Mouse (Mus musculus): ENCODE results near the gene Gm4952. TPM values are rescaled to one million over a fixed set of nuclear protein-coding genes. Genes with fewer than 3 reads are reported as not detected.
"Not testable (repeated sequence)": the region's sequence is repeated elsewhere in the genome, so short reads cannot be mapped to it uniquely, and the experiment has no call there.

Gm4952 gene
- polyA plus RNA-seq, 1 experiment: not detected

DNA sequence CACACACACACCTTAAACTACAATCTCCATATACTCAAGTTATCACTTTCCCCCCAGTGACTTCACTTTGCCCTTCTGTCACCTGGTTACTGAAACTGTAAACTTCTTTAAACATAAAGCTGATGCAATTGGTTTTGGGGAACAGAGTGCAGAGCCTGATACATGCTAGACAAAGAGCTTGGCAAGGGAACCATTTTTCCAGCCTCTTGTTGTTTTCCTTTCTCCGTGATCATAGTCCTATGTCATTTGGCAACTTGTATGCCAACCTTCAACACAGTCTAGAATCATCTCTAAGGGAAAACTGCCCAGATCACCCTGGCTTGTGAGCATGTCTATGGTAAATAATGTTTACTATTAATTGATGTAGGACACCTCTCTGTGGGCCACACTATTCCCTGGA is 38.3 kb downstream of the Gm4952 start:
- Histone ChIP-seq H3K4me3 (ENCODE audit: low read depth, low read length) (no peak overlapping the region), H3K27me3 (ENCODE audit: control insufficient read depth, insufficient read depth, low read length) (no peaks in the 10 kb centered on the region), H3K4me1 (ENCODE audit: control insufficient read depth, insufficient read depth, insufficient read length, low read length) (no peaks in the 10 kb centered on the region), H3K36me3 (ENCODE audit: control insufficient read depth, insufficient read depth, low read length) (no peaks in the 10 kb centered on the region), H3K27ac (ENCODE audit: insufficient read depth, low read depth, low read length) (no peak overlapping the region)
- TF ChIP-seq POLR2A (IDR thresholded peaks at IDR 0.05; ENCODE audit: low read depth, low read length): no peak
- TF ChIP-seq CTCF (IDR thresholded peaks at IDR 0.05; ENCODE audit: extremely low read depth, insufficient read length, insufficient replicate concordance, low read depth, low read length): no peak
- WGBS: 54% methylated on average over 1 of the region's 1 CpGs

DNA sequence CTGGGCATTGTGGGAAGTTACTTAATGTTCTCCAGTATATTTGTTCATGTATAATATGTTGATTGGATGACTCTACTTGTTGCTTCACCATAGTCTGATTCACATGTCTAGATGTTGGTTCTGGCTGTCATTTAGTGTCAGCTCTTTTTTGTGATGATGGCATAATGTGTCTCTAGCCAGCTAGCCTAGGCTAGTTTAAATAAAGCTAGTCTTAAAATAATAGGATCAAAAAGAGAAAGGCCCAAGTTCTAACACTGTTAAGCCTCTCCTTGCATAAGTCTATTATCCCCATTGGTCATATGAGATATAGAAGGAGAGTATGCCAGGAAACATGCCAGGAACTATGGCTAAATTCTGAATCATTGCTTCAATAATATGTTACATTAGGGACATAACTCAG is 49.7 kb downstream of the Gm4952 start:
- Histone ChIP-seq H3K36me3 (ENCODE audit: control insufficient read depth, insufficient read depth, low read length) (no peaks in the 10 kb centered on the region), H3K4me3 (ENCODE audit: low read depth, low read length) (no peak overlapping the region), H3K27me3 (ENCODE audit: control insufficient read depth, insufficient read depth, low read length) (no peaks in the 10 kb centered on the region), H3K4me1 (ENCODE audit: control insufficient read depth, insufficient read depth, insufficient read length, low read length) (no peaks in the 10 kb centered on the region), H3K27ac (ENCODE audit: insufficient read depth, low read depth, low read length) (no peak overlapping the region)
- TF ChIP-seq POLR2A (IDR thresholded peaks at IDR 0.05; ENCODE audit: low read depth, low read length) (no peak), CTCF (IDR thresholded peaks at IDR 0.05; ENCODE audit: extremely low read depth, insufficient read length, insufficient replicate concordance, low read depth, low read length) (no peak)

DNA sequence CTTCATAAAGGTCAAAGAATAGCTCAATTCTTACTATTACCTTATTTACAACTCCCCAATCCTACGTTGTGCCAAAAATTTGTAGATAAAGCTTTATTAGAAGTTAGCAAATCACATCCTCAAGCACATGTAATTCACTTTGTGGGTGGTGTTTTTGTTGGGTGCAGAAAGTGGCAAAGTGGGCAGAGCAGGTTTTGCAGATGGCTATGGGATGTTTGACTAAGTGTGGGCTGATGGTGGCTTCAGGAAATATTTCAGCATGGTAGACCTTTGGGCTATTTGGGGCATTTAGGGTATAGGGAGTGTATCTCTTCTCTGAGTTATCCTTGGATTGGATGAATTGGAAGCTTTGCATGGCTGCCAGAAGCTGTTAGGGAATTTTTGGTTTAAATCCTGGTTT is 66.4 kb downstream of the Gm4952 start:
- Histone ChIP-seq H3K4me1 (ENCODE audit: control insufficient read depth, insufficient read depth, insufficient read length, low read length) (no peaks in the 10 kb centered on the region), H3K4me3 (ENCODE audit: low read depth, low read length) (no peak overlapping the region), H3K27me3 (ENCODE audit: control insufficient read depth, insufficient read depth, low read length) (no peaks in the 10 kb centered on the region), H3K27ac (ENCODE audit: insufficient read depth, low read depth, low read length) (no peak overlapping the region), H3K36me3 (ENCODE audit: control insufficient read depth, insufficient read depth, low read length) (no peaks in the 10 kb centered on the region)
- 30% methylated on average over 1 of the region's 1 CpGs for WGBS
- no peak for TF ChIP-seq CTCF (IDR thresholded peaks at IDR 0.05; ENCODE audit: extremely low read depth, insufficient read length, insufficient replicate concordance, low read depth, low read length)
- TF ChIP-seq POLR2A (IDR thresholded peaks at IDR 0.05; ENCODE audit: low read depth, low read length): no peak

- H3K4me1 ChIP-seq (ENCODE audit: control insufficient read depth, insufficient read depth, insufficient read length, low read length); H3K27me3 ChIP-seq (ENCODE audit: control insufficient read depth, insufficient read depth, low read length); H3K4me3 ChIP-seq (ENCODE audit: low read depth, low read length); H3K27ac ChIP-seq (ENCODE audit: insufficient read depth, low read depth, low read length); H3K36me3 ChIP-seq (ENCODE audit: control insufficient read depth, insufficient read depth, low read length): not testable (repeated sequence)
- WGBS: 84% methylated on average over 3 of the region's 3 CpGs
Measured at GRCm38 (mm10) chr19:12668601-12669000, 68.8 kb downstream of the Gm4952 start.

- no peak within 1 kb of the TSS for H3K4me3 ChIP-seq (ENCODE audit: low read depth, low read length)
- no peak for TF ChIP-seq POLR2A (IDR thresholded peaks at IDR 0.05; ENCODE audit: low read depth, low read length)
- TF ChIP-seq CTCF (IDR thresholded peaks at IDR 0.05; ENCODE audit: extremely low read depth, insufficient read length, insufficient replicate concordance, low read depth, low read length): no peak
- H3K36me3 ChIP-seq (ENCODE audit: control insufficient read depth, insufficient read depth, low read length): no peaks in the 10 kb centered on the region
- no peaks in the 10 kb centered on the region for H3K27me3 ChIP-seq (ENCODE audit: control insufficient read depth, insufficient read depth, low read length)
- H3K27ac ChIP-seq (ENCODE audit: insufficient read depth, low read depth, low read length): no peak within 1 kb of the TSS
- H3K4me1 ChIP-seq (ENCODE audit: control insufficient read depth, insufficient read depth, insufficient read length, low read length): no peaks in the 10 kb centered on the region
Measured at GRCm38 (mm10) chr19:12670139-12670538, 70.4 kb downstream of the Gm4952 start, which contains the start of gene Olfr1442. TSS of gene Olfr1442 (plus strand) at chr19:12670439.

GRCm38 (mm10) chr19:12671051-12671450 is 71.3 kb downstream of the Gm4952 start:
- Histone ChIP-seq H3K27me3 (ENCODE audit: control insufficient read depth, insufficient read depth, low read length) (no peaks in the 10 kb centered on the region), H3K4me1 (ENCODE audit: control insufficient read depth, insufficient read depth, insufficient read length, low read length) (no peaks in the 10 kb centered on the region), H3K27ac (ENCODE audit: insufficient read depth, low read depth, low read length) (no peak overlapping the region), H3K36me3 (ENCODE audit: control insufficient read depth, insufficient read depth, low read length) (no peaks in the 10 kb centered on the region), H3K4me3 (ENCODE audit: low read depth, low read length) (no peak overlapping the region)
- WGBS: 83% methylated on average over 4 of the region's 4 CpGs
- TF ChIP-seq CTCF (IDR thresholded peaks at IDR 0.05; ENCODE audit: extremely low read depth, insufficient read length, insufficient replicate concordance, low read depth, low read length) (no peak), POLR2A (IDR thresholded peaks at IDR 0.05; ENCODE audit: low read depth, low read length) (no peak)

GRCm38 (mm10) chr19:12677812-12678211 is 78.0 kb downstream of the Gm4952 start, which contains the start of gene Olfr1443:
TSS of gene Olfr1443 (plus strand) at chr19:12678112.
- no peaks in the 10 kb centered on the region for H3K27me3 ChIP-seq (ENCODE audit: control insufficient read depth, insufficient read depth, low read length)
- no peaks in the 10 kb centered on the region for H3K36me3 ChIP-seq (ENCODE audit: control insufficient read depth, insufficient read depth, low read length)
- H3K27ac ChIP-seq (ENCODE audit: insufficient read depth, low read depth, low read length): no peak within 1 kb of the TSS
- H3K4me3 ChIP-seq (ENCODE audit: low read depth, low read length): no peak within 1 kb of the TSS
- 76% methylated on average over 3 of the region's 3 CpGs for WGBS
- H3K4me1 ChIP-seq (ENCODE audit: control insufficient read depth, insufficient read depth, insufficient read length, low read length): no peaks in the 10 kb centered on the region
- no peak for TF ChIP-seq POLR2A (IDR thresholded peaks at IDR 0.05; ENCODE audit: low read depth, low read length)
- TF ChIP-seq CTCF (IDR thresholded peaks at IDR 0.05; ENCODE audit: extremely low read depth, insufficient read length, insufficient replicate concordance, low read depth, low read length): no peak

Other genes starting within 250 kb of the Gm4952 start
- not detected in 2 replicates for gene Olfr1440, start 212.7 kb upstream of the Gm4952 start, polyA plus RNA-seq (2012; rRNA removed)
- not detected in 2 replicates for gene Olfr1441, start 182.5 kb upstream of the Gm4952 start, polyA plus RNA-seq (2012; rRNA removed)
- gene Pfpl, start 172.1 kb upstream of the Gm4952 start, polyA plus RNA-seq (2012; rRNA removed): not detected in 2 replicates
- gene Mpeg1, start 139.2 kb upstream of the Gm4952 start, polyA plus RNA-seq (2012; rRNA removed): 2.7 and 3.5 TPM in 2 replicates
- 7.1 and 11.1 TPM in 2 replicates for gene Dtx4, start 98.5 kb upstream of the Gm4952 start, polyA plus RNA-seq (2012; rRNA removed)
- 0.17 and 0.33 TPM in 2 replicates for gene Fam111a, start 54.2 kb upstream of the Gm4952 start, polyA plus RNA-seq (2012; rRNA removed)
- not detected in 2 replicates for gene Glyat, start 33.3 kb downstream of the Gm4952 start, polyA plus RNA-seq (2012; rRNA removed)
- gene Olfr1442, start 70.5 kb downstream of the Gm4952 start, polyA plus RNA-seq (2012; rRNA removed): not detected in 2 replicates
- not detected in 2 replicates for gene Olfr1443, start 78.1 kb downstream of the Gm4952 start, polyA plus RNA-seq (2012; rRNA removed)
- not detected in 2 replicates for gene Keg1, start 95.8 kb downstream of the Gm4952 start, polyA plus RNA-seq (2012; rRNA removed)
- gene Cntf, start 165.7 kb downstream of the Gm4952 start, polyA plus RNA-seq (2012; rRNA removed): 0.23 TPM in 1 of 2 replicates, not detected in the other
- gene Zfp91, start 196.2 kb downstream of the Gm4952 start, polyA plus RNA-seq (2012; rRNA removed): 3.3 and 8.0 TPM in 2 replicates
- 2.8 and 4.8 TPM in 2 replicates for gene Lpxn, start 196.2 kb downstream of the Gm4952 start, polyA plus RNA-seq (2012; rRNA removed)
- gene Gm5244, start 246.7 kb downstream of the Gm4952 start, polyA plus RNA-seq (2012; rRNA removed): not detected in 2 replicates